Mouse (Mus musculus): ENCODE results near the gene Msi1. TPM values are rescaled to one million over a fixed set of nuclear protein-coding genes. Genes with fewer than 3 reads are reported as not detected.
A peak's percentile ranks its signal among the peaks of the same experiment; 100 is the strongest.

Msi1 gene
- total and polyA plus RNA-seq, 3 experiments = 3.5 to 5.7 TPM; not detected in 1

DNA sequence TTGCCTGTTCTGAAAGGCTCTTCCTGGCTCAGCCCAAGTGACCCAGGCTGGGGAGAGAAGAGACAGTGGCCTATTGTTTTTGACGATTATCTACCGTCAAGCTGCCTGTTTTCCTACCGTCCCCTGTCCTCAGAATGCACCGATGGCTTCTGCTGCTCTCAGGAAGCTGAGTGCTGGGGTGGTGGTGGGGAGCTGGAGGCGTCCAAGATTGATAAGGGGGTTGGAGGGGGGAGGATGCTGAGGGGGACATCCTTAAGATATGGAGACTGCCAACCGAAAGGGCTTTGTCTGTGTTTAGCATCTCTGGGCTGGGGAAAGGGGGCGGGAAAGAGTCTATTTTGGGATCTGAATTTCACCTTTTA is 2.5 kb downstream of the Msi1 start (continued):
- TF ChIP-seq ZKSCAN1 (IDR thresholded peaks at IDR 0.05; ENCODE audit: low read depth, low read length) (no peak), ELF1 (IDR thresholded peaks at IDR 0.05; ENCODE audit: low read depth, low read length) (no peak), ZC3H11A (IDR thresholded peaks at IDR 0.05; ENCODE audit: low read depth, low read length) (no peak), SIN3A (IDR thresholded peaks at IDR 0.05; ENCODE audit: low read length) (peak; percentile 51), CHD2 (IDR thresholded peaks at IDR 0.05; ENCODE audit: low read length) (no peak)

DNA sequence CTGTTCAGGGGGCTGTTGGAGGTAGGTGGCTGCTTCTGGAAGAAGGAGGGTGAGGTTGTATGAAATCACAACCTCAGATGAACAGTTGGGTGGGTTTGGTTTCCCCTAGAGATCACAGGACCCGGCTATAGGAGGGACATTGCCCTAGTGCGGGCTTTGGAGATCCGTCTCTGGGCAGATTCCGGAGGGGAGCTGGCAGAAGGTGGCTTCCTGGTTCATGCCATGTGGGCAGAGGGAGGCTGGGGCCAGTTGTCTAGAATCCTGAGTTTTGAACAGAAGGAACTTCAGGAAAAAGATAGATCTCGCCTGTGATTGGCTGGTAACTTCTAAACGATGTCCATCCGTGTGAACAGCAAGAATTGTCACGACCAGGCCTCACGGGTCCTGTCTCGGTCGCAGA is 3.0 kb downstream of the Msi1 start:
- Histone ChIP-seq H3K4me1 (ENCODE audit: control insufficient read depth in 1 of 2, insufficient read depth in 2 of 2, low read length in 2 of 2) (peaks cover 8 to 11% of the 10 kb centered on the region in 2 experiments; a peak in 3 of 4 replicates), H3K36me3 (ENCODE audit: control insufficient read depth in 1 of 2, insufficient read depth in 2 of 2, low read length in 2 of 2) (peaks cover 0 to 8% of the 10 kb centered on the region in 2 experiments; a peak in 2 of 4 replicates), H3K4me3 (ENCODE audit: control insufficient read depth in 1 of 2, insufficient read depth in 1 of 2, low read depth in 2 of 2, low read length in 2 of 2) (no peak overlapping the region), H3K9ac (ENCODE audit: control insufficient read depth, low read depth, low read length, poor library complexity, severe bottlenecking) (no peak overlapping the region), H3K27me3 (ENCODE audit: control insufficient read depth in 1 of 2, insufficient read depth in 2 of 2, low read length in 2 of 2) (no peaks in the 10 kb centered on the region), H3K79me2 (ENCODE audit: control insufficient read depth, insufficient read depth, low read length, poor library complexity) (no peaks in the 10 kb centered on the region), H3K9me3 (replicated peaks; ENCODE audit: insufficient read depth, low read length) (no peaks in the 10 kb centered on the region), H3K27ac (ENCODE audit: control insufficient read depth, low read depth, low read length) (no peak overlapping the region)
- no peak for DNase-seq (ENCODE audit: low read depth, low spot score)
- TF ChIP-seq CHD1 (IDR thresholded peaks at IDR 0.05; ENCODE audit: low read depth, low read length) (no peak), HCFC1 (IDR thresholded peaks at IDR 0.05; ENCODE audit: low read depth, low read length) (no peak), ZNF384 (IDR thresholded peaks at IDR 0.05; ENCODE audit: low read depth, low read length) (no peak), RCOR1 (IDR thresholded peaks at IDR 0.05; ENCODE audit: low read depth, low read length) (no peak), NRF1 (IDR thresholded peaks at IDR 0.05; ENCODE audit: insufficient read depth, low read depth, low read length, poor library complexity, severe bottlenecking) (no peak), POLR2A (IDR thresholded peaks at IDR 0.05; ENCODE audit: control insufficient read depth in 1 of 2, insufficient read depth in 1 of 2, low read depth in 1 of 2, low read length in 2 of 2, poor library complexity in 1 of 2) (no peak), USF1 (IDR thresholded peaks at IDR 0.05; ENCODE audit: low read depth, low read length) (no peak)

DNA sequence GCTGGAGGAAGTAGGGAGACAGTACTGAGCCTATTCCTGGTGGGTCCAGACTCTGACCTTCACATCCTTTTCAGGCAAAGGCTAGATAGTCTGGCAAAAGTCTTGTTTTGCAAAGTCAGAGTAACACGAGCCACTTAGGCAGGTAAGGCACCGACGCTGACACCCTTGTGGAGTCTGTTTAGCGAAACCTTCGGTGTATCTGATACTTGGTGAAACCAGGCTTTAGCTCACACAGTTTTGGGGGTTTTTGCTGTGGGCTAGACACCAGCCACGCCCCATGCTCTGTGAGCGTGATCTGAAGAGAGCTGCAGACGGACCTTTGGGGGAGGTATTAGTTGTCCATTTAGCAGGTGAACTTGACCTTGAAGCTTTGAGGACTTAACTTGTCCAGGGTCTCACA is 3.8 kb downstream of the Msi1 start:
- no peak overlapping the region for H3K4me3 ChIP-seq (ENCODE audit: control insufficient read depth in 1 of 2, insufficient read depth in 1 of 2, low read depth in 2 of 2, low read length in 2 of 2)
- H3K79me2 ChIP-seq (ENCODE audit: control insufficient read depth, insufficient read depth, low read length, poor library complexity) = no peaks in the 10 kb centered on the region
- peaks cover 0 to 8% of the 10 kb centered on the region in 2 experiments; a peak in 2 of 4 replicates for H3K36me3 ChIP-seq (ENCODE audit: control insufficient read depth in 1 of 2, insufficient read depth in 2 of 2, low read length in 2 of 2)
- H3K27me3 ChIP-seq (ENCODE audit: control insufficient read depth in 1 of 2, insufficient read depth in 2 of 2, low read length in 2 of 2) = no peaks in the 10 kb centered on the region
- DNase-seq (ENCODE audit: low read depth, low spot score) = no peak
- no peak overlapping the region for H3K9ac ChIP-seq (ENCODE audit: control insufficient read depth, low read depth, low read length, poor library complexity, severe bottlenecking)
- peaks cover 8 to 11% of the 10 kb centered on the region in 2 experiments; a peak in 3 of 4 replicates for H3K4me1 ChIP-seq (ENCODE audit: control insufficient read depth in 1 of 2, insufficient read depth in 2 of 2, low read length in 2 of 2)
- no peak overlapping the region for H3K27ac ChIP-seq (ENCODE audit: control insufficient read depth, low read depth, low read length)
- no peak for TF ChIP-seq MAX (IDR thresholded peaks at IDR 0.05; ENCODE audit: low read length)
- no peak for TF ChIP-seq TCF12 (IDR thresholded peaks at IDR 0.05; ENCODE audit: low read depth, low read length)
- no peak for TF ChIP-seq HCFC1 (IDR thresholded peaks at IDR 0.05; ENCODE audit: low read depth, low read length)
- no peak for TF ChIP-seq MEF2A (IDR thresholded peaks at IDR 0.05; ENCODE audit: extremely low read depth, insufficient replicate concordance, low read depth, low read length, poor library complexity, severe bottlenecking)
- TF ChIP-seq ZNF384 (IDR thresholded peaks at IDR 0.05; ENCODE audit: low read depth, low read length) = no peak
- TF ChIP-seq SIN3A (IDR thresholded peaks at IDR 0.05; ENCODE audit: low read length) = no peak
- no peak for TF ChIP-seq TBP (IDR thresholded peaks at IDR 0.05; ENCODE audit: low read depth, low read length)
- TF ChIP-seq ZMIZ1 (IDR thresholded peaks at IDR 0.05; ENCODE audit: low read depth, low read length) = no peak
- no peak for TF ChIP-seq UBTF (IDR thresholded peaks at IDR 0.05; ENCODE audit: borderline replicate concordance, insufficient read depth, low read depth, low read length)
- TF ChIP-seq ZC3H11A (IDR thresholded peaks at IDR 0.05; ENCODE audit: low read depth, low read length) = no peak
- TF ChIP-seq RCOR1 (IDR thresholded peaks at IDR 0.05; ENCODE audit: low read depth, low read length) = no peak
- TF ChIP-seq KAT2A (conservative IDR thresholded peaks at IDR 0.05; ENCODE audit: low read depth, low read length) = no peak
- no peak for TF ChIP-seq ETS1 (IDR thresholded peaks at IDR 0.05; ENCODE audit: low read depth, low read length)
- no peak for TF ChIP-seq RAD21 (IDR thresholded peaks at IDR 0.05; ENCODE audit: low read depth, low read length)
- no peak for TF ChIP-seq MAZ (IDR thresholded peaks at IDR 0.05; ENCODE audit: low read depth, low read length)
- no peak for TF ChIP-seq ELF1 (IDR thresholded peaks at IDR 0.05; ENCODE audit: low read depth, low read length)
- no peak for TF ChIP-seq MYB (IDR thresholded peaks at IDR 0.05; ENCODE audit: low read depth, low read length)
- TF ChIP-seq USF2 (IDR thresholded peaks at IDR 0.05; ENCODE audit: borderline replicate concordance in 1 of 2, insufficient read depth in 1 of 2, low read depth in 1 of 2, low read length in 2 of 2) = no peak
- TF ChIP-seq NELFE (IDR thresholded peaks at IDR 0.05; ENCODE audit: low read depth, low read length) = no peak
- TF ChIP-seq CTCF (IDR thresholded peaks at IDR 0.05 in 2 of 3, conservative IDR thresholded peaks at IDR 0.05 in 1 of 3; ENCODE audit: control insufficient read depth in 1 of 3, insufficient read depth in 1 of 3, low read depth in 2 of 3, low read length in 3 of 3, poor library complexity in 1 of 3, severe bottlenecking in 1 of 3) = no peak
- no peaks in the 10 kb centered on the region for H3K9me3 ChIP-seq (replicated peaks; ENCODE audit: insufficient read depth, low read length)

Measured in MEL (cell line).